Comparison of ENCODE assay signal across 11 mouse cellular contexts in the genomic region with DNA sequence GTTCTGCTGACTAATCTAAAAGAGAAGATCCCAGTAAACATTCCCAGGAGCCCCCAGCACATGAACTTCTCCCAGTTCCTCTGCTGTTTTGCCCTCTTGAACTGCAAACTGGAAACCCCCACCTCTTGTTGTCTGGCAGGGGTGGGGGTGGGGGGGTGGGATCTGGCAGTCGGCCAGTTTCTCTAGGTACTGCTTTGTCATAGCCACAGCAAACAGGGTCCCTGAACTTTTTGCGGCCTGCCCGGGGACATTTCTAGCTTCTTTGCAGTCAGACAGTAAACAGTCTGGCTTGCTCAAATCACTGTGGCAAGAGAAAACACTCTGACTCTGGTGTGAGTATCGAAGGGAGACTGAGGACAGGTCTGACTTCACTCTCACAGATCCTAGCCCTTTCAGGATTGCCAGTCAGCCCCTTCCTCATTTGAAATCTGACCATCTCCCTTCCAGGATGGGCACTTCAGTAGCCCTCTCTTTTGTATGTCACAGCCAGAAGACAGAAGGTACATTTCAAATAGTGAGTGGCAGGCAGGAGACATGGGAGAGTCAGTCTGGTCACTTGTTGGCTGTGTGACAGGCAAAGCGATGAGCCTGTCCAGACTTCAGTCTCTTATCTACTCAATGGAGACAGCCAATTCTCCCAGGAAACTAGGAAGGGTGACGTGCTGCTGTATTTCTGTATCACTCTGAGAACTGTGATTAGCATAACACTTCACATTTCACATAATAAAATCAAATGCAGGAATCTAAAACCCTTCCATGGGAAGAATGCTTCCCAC.
DNase-seq lines count a peak whose midpoint lies in the region; ATAC-seq lines count a peak whose summit lies in the region.
"Had no signal": no experiment of that assay in that cellular context is flagged by ENCODE, and none has a peak within 500 bp of the region (broad histone marks: within the 10 kb centered on the region; RNA-seq: fewer than 3 reads in every experiment).

No protein-coding gene starts in this region.

- no peaks in the 10 kb centered on the region for H3K36me3 ChIP-seq in liver, embryonic 12.5 days
- H3K36me3 ChIP-seq in embryonic facial prominence, embryonic 10.5 days (replicated peaks), result no peaks in the 10 kb centered on the region
- H3K36me3 ChIP-seq in liver, embryonic 15.5 days (replicated peaks), result no peaks in the 10 kb centered on the region
- H3K36me3 ChIP-seq: limb, embryonic 15.5 days; neural tube, embryonic 12.5 days had no signal

- WGBS in liver, embryonic 12.5 days (ENCODE audit: insufficient replicate concordance), result 41% methylated on average over 6 of the region's 6 CpGs
- WGBS in embryonic facial prominence, embryonic 10.5 days, result 55% methylated on average over 6 of the region's 6 CpGs
- WGBS in liver, embryonic 15.5 days (ENCODE audit: insufficient replicate concordance), result 48% methylated on average over 6 of the region's 6 CpGs

- H3K9ac ChIP-seq in liver, embryonic 12.5 days, result no peak overlapping the region
- H3K9ac ChIP-seq in liver, embryonic 15.5 days, result no peak overlapping the region
- H3K9ac ChIP-seq: limb, embryonic 15.5 days; neural tube, embryonic 12.5 days had no signal

- no peak overlapping the region for H3K4me3 ChIP-seq in liver, embryonic 12.5 days
- no peak overlapping the region for H3K4me3 ChIP-seq in embryonic facial prominence, embryonic 10.5 days
- H3K4me3 ChIP-seq in liver, embryonic 15.5 days (replicated peaks), result no peak overlapping the region
- H3K4me3 ChIP-seq: limb, embryonic 15.5 days; neural tube, embryonic 12.5 days had no signal

- no peak overlapping the region for H3K27ac ChIP-seq in liver, embryonic 12.5 days
- H3K27ac ChIP-seq in embryonic facial prominence, embryonic 10.5 days (replicated peaks), result no peak overlapping the region
- 0 out of 2 replicates have a peak overlapping the region, but pooled peaks have one; percentile 19 for H3K27ac ChIP-seq in liver, embryonic 15.5 days (replicated peaks)
- H3K27ac ChIP-seq: limb, embryonic 15.5 days; neural tube, embryonic 12.5 days had no signal

- no peaks in the 10 kb centered on the region for H3K27me3 ChIP-seq in liver, embryonic 12.5 days (replicated peaks)
- H3K27me3 ChIP-seq in embryonic facial prominence, embryonic 10.5 days (replicated peaks; ENCODE audit: low read depth, poor library complexity, severe bottlenecking), result no peaks in the 10 kb centered on the region
- no peaks in the 10 kb centered on the region for H3K27me3 ChIP-seq in liver, embryonic 15.5 days
- H3K27me3 ChIP-seq: limb, embryonic 15.5 days; neural tube, embryonic 12.5 days had no signal

- DNase-seq in liver, result peak; percentile 42
- peak; percentile 12 for DNase-seq in embryonic facial prominence, embryonic 10.5 days (ENCODE audit: low spot score)
- DNase-seq in heart, adult 9 months (ENCODE audit: low spot score in 2 of 2), result peak; percentile 52 to 68
- no peak for DNase-seq in thymus, postnatal 10 days (ENCODE audit: low spot score in 2 of 2)
- DNase-seq in thymus, adult 18-20 months, result no peak
- DNase-seq in retina, embryonic 14.5 days (ENCODE audit: low spot score), result no peak
- DNase-seq: spleen, adult 18-20 months had no signal

- ATAC-seq in liver, embryonic 12.5 days, result no peak
- ATAC-seq in liver, embryonic 15.5 days (ENCODE audit: insufficient read depth), result peak; percentile 57

- H3K4me1 ChIP-seq in liver, embryonic 12.5 days, result no peaks in the 10 kb centered on the region
- peaks cover 7% of the 10 kb centered on the region for H3K4me1 ChIP-seq in embryonic facial prominence, embryonic 10.5 days
- H3K4me1 ChIP-seq in liver, embryonic 15.5 days (replicated peaks), result no peaks in the 10 kb centered on the region
- H3K4me1 ChIP-seq: limb, embryonic 15.5 days; neural tube, embryonic 12.5 days had no signal

- H3K4me2 ChIP-seq in liver, embryonic 12.5 days, result no peak overlapping the region
- H3K4me2 ChIP-seq in liver, embryonic 15.5 days, result no peak overlapping the region
- H3K4me2 ChIP-seq: limb, embryonic 15.5 days; neural tube, embryonic 12.5 days had no signal

- no peaks in the 10 kb centered on the region for H3K9me3 ChIP-seq in liver, embryonic 12.5 days (replicated peaks)
- H3K9me3 ChIP-seq in embryonic facial prominence, embryonic 10.5 days, result no peaks in the 10 kb centered on the region
- no peaks in the 10 kb centered on the region for H3K9me3 ChIP-seq in liver, embryonic 15.5 days (replicated peaks)
- H3K9me3 ChIP-seq: limb, embryonic 15.5 days; neural tube, embryonic 12.5 days had no signal

Comparison
In these comparisons a context has a peak if more than half of its experiments do, and no peak if none do; other contexts are left out.
1. DNase-seq: peak in liver (single experiment), embryonic facial prominence, embryonic 10.5 days (single experiment) and heart, adult 9 months (2 of 2); none in thymus, postnatal 10 days (0 of 2), thymus, adult 18-20 months (0 of 2) and retina, embryonic 14.5 days (single experiment).